Comparison of ENCODE assay signal across 19 mouse cellular contexts in genomic region chr14:98887588-98887987, GRCm38 (mm10).
"Had no signal": no experiment of that assay in that cellular context is flagged by ENCODE, and none has a peak within 500 bp of the region (broad histone marks: within the 10 kb centered on the region; RNA-seq: fewer than 3 reads in every experiment).

No protein-coding gene starts in this region.

- H3K9ac ChIP-seq: forebrain, postnatal 0 days; heart, embryonic 13.5 days; heart, embryonic 15.5 days; hindbrain, embryonic 13.5 days; hindbrain, embryonic 15.5 days; limb, embryonic 13.5 days; limb, embryonic 15.5 days had no signal

- H3K4me3 ChIP-seq: heart, adult 2 months; heart, embryonic 13.5 days; heart, embryonic 15.5 days; hindbrain, embryonic 13.5 days; hindbrain, embryonic 15.5 days; limb, embryonic 13.5 days; limb, embryonic 15.5 days had no signal

- H3K27ac ChIP-seq: heart, adult 2 months; heart, embryonic 13.5 days; heart, embryonic 15.5 days; hindbrain, embryonic 13.5 days; hindbrain, embryonic 15.5 days; hindbrain, postnatal 0 days; limb, embryonic 13.5 days; limb, embryonic 15.5 days had no signal

- H3K36me3 ChIP-seq: heart, embryonic 13.5 days; heart, embryonic 15.5 days; hindbrain, embryonic 13.5 days; hindbrain, embryonic 15.5 days; limb, embryonic 13.5 days; limb, embryonic 15.5 days had no signal

- H3K4me1 ChIP-seq: heart, embryonic 15.5 days; hindbrain, embryonic 13.5 days; hindbrain, embryonic 15.5 days; limb, embryonic 13.5 days; limb, embryonic 15.5 days had no signal

- ATAC-seq: forebrain, postnatal 0 days; hindbrain, postnatal 0 days; intestine, embryonic 16.5 days had no signal

- H3K4me2 ChIP-seq: heart, embryonic 11.5 days; heart, embryonic 13.5 days; heart, embryonic 15.5 days; hindbrain, embryonic 13.5 days; hindbrain, embryonic 15.5 days; limb, embryonic 13.5 days; limb, embryonic 15.5 days had no signal

- DNase-seq: gastrocnemius, postnatal 14 days; gastrocnemius, postnatal 36 days; heart, adult 2 months; heart, postnatal 14 days; heart, postnatal 36 days; kidney, postnatal 14 days; layer of hippocampus, adult 9-11 months; layer of hippocampus, postnatal 36 days; left cerebral cortex, postnatal 4 days had no signal

- H3K27me3 ChIP-seq: heart, embryonic 13.5 days; heart, embryonic 15.5 days; hindbrain, embryonic 13.5 days; hindbrain, embryonic 15.5 days; limb, embryonic 13.5 days; limb, embryonic 15.5 days had no signal

- H3K9me3 ChIP-seq: heart, embryonic 13.5 days; heart, embryonic 15.5 days; hindbrain, embryonic 13.5 days; hindbrain, embryonic 15.5 days; limb, embryonic 13.5 days; limb, embryonic 15.5 days had no signal
